Mouse (Mus musculus) liver, postnatal 0 days (tissue): ENCODE results near the gene Rplp2.

Source experiments
- CTCF ChIP-seq: sonication (generic); IDR thresholded peaks from 2 replicates; pipeline ENCODE4 v1.5.1; 2016; ENCODE audit warnings: antibody characterized with exemption, low read depth
- EP300 ChIP-seq: IDR thresholded peaks from 2 replicates; pipeline ENCODE4 v1.6.1; 2016; ENCODE audit warnings: antibody characterized with exemption, low read depth, mild to moderate bottlenecking

GRCm38 (mm10) chr7:141495940-141496339 is 48.8 kb downstream of the Rplp2 start:
- TF ChIP-seq EP300 (no peak), CTCF (no peak)
